Mouse (Mus musculus) cerebellum, postnatal 36 days (tissue): ENCODE results near the gene Gm4869.

ENCODE experiments used
- DNase-seq, 2 experiments: peaks; one replicate each; pipeline ENCODE4 v3.0.0; 2021 to 2022; ENCODE audit warnings: mixed read lengths in 2 of 2

Gene Gm4869

DNA sequence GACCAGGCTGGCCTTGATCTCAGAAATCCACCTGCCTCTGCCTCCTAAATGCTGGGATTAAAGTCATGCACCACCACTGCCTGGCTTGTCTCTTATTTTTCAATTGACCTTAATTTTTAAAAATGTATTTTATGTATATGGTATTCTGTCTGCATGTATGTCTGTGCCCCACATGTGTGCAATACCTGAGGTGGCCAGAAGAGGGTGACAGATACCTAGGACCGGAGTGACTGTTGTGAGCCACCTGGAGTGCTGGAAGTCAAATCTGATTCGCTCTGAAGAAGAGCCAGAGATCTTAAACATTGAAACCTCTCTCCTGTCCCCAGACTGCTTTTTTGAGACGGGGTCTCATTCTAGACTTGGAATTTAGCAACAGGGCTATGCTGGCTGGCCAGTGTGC lies 26.9 kb downstream of the Gm4869 start:
- DNase-seq: no peak

DNA sequence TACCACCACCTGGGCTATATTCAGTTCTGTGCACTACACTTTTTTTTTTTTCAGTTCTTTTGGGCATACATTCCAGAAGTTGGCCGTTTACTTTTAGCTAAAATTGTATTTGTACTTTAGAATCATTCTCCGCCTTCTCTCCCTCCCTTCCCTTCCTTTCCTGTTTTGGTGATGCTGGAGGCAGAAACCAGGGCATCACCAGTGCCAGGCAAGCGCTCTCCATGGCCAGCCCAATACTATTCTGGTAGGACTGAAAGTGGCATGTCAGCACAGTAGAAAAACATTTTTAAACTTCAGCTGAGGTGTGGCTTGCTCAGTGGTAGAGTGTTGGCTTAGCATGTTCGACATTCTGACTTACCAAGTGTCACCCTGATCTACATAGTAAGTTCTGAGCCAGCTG lies 36.0 kb downstream of the Gm4869 start:
- no peak for DNase-seq

DNA sequence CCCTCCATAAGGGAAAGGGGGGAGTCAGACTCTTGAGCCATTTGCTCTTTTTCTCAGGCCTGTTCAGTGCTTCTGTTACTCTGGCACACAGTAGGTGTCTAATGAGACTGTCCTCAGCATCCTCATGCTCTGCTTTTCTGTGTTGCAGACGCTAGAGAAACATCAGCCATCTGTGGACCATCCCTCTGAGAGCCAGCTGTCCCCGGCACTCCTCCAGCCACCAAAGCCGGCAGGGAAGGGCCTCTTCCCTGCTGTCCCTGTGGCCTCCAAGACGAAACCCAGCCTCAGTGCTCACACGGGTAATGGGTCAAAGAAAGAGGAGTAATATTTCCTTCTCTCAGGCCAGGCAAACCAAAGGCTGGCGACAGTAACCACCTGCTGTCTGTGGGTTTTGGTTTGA lies 45.7 kb downstream of the Gm4869 start:
- DNase-seq: no peak

DNA sequence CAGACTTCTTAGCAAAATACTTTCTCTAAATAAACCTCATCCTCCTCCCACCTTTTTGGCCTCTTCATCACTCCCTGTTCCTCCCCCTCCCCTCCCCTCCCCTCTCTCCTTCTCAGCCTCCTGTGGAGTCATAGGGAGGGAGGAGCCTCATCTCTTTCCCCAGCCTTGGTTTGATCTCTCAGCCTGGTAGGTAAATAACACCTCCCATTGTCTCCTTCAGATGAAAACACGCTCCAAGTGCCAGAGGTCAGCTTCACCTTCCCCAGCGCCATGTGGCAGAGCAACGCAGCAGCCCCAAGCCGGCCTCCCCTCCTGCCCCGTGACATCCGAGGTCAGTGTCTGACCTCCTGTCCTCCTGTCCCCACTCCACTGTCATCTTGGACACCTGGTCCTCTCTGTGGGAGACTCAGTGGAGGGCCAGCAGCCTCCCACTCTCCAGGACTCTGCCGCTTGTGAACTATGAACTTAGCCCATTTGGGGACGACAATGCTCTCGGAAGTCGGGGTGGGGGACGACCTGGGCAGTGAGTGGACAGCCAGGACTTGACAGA lies 47.3 kb downstream of the Gm4869 start:
- no peak for DNase-seq

DNA sequence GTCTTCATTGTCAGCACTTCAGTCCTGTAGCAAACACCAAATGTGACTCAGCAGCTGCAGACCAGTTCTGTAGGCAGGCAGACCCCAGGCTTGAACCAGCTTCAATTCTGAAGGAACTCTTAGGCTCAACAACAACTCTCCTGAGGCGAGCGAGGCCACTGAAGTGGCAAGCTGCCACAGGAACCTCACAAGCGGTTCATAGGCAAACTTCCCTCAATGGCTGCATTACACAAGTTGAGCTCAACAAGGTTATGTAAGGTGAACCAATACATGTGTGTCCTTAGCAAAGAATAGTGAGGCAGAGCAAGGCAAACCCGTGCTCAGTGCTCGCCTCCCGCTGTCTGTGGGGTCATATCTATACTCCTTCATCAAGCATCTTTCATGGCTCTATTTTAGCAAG lies 52.7 kb downstream of the Gm4869 start:
- DNase-seq: no peak

DNA sequence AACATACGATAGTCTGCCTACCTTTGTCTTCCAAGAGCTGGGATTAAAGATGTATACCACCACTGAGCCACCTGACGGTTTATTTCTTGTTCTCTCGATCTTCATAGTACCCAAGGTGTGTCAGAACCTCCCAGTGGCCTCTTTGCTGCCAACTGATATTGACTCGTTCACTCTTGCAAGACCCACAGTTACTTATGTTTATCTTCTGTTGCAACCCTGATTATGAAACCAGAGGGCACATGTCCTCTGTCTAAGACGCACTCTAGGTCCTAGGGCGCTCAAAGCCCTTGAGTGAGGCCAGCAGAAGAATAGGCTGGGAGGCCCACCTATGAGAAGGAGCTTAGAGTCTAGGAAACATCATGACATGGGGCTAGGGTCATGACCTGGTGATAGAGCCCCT lies 55.3 kb downstream of the Gm4869 start:
- DNase-seq: no peak

DNA sequence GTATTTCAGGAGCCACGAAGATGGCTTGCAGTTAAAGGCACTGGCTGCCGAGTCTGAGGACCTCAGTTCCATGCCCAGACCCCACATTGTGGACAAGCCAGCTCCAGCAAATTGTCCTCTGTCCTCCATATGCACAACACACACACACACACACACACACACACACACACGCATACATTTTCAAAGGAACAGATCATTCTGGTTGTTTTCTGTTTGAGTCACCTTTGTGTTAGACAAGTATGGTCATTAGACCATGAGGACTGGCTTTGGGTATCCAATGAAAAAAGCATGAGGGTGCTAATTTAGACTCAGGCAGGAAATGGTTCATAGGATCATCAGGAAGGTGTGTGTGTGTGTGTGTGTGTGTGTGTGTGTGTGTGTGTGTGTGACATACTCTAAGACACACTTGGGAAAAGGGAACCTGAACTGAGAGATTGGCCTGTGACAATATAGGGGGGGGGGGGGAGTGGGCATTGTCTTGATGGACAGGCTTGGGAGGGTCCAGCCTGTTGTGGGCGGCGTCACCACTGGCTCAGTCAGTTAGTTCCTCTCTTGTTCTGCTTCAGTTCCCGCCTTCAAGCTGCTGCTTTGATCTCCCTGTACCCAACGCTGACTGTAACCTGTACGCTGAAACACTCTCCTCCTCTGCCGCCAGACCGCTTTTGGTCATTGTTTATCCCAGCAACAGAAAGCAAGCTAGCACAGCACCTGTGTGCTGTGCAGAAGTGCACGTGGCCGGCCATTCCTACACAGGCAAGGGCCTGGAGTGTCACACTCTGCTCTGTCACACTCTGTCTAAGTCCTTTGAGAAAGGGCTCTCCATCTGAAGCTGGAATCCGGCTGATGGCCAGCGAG lies 56.8 kb downstream of the Gm4869 start:
- DNase-seq: no peak

DNA sequence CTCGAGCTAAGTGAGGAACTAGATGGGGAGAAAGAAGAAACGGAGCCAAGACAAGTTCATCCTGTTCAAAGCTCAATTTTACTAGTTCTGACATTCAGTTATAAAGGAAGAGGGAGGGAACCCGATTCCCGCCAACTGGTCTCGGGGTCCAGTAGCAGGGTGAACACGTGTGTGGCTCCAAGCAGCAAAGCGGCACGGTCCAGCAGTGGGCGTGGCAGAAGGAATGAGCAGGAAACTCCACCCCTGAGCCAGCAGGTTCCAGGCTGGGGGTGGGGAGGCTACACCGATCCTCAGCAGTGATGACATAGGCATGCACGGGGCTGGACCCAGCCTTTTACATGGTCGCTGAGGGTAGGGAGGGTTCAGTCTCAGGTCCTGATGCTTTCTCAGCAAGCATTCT lies 57.5 kb downstream of the Gm4869 start:
- peak in 1 of 2 experiments; percentile 29 for DNase-seq

DNA sequence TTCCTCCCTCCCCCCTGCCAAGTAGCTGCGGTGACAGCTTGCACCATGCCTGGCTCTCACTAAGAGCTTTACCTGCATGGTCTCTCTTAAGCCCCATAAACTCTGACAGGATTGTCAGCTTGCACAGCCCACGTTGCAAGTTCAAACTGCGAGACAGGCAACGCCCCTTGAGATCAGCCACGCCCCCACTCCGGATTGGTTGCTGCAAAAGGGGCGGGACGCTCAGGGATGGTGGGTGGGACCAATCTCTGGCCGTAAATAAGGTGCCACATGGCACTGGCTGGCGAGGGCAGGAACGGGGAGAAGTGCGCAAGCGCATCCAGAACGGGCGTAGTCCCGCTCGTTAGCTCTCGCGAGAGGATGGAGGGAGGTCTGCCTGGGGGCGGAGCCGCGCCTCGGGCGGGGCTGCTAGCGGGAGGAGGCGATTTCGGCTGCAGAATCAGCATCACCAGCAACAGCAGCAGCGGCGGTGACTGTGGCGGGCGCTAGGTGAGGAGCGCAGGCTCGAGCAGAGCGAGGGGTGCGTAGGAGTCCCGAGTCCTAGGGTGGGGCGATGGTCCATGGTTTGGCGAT lies 59.8 kb downstream of the Gm4869 start, which contains the start of gene Chst12:
Gene Chst12 (plus strand): TSS at position 343 of the 573 bp plus-strand sequence.
- peak; percentile 98 to 99 for DNase-seq

DNA sequence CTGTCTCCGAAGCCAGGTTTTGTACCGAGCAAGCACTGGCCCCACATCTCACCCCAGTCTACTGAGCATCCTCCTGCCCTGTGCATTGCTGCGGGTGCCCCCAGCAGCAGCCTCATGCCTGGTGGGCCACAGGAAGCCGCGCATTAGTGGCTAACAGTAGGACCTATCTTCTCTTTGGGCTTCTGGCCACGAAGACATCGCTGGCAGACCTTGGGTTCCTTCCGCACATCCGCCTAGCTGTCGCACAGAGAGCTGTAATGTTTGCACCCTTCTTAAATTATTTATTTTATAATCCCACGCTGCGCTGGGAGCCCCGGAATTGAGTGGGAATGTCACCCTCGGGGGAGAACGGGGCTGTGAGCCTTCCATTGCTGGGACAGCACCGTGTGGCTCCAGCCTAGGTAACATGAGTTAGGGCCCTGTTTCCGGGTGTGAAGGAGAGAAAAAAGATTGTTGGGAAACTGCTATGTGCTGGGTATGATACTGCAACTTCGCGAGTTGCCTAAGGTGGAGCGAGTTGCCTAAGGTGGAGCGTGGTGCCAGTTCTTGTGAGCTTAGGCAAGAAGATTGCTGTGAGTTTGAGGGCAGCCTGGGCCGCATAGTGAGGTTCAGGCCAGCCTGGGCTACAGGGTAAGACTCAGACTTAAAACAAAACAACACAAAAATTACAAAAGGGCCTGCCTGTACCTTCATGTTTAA lies 60.8 kb downstream of the Gm4869 start:
- no peak for DNase-seq

DNA sequence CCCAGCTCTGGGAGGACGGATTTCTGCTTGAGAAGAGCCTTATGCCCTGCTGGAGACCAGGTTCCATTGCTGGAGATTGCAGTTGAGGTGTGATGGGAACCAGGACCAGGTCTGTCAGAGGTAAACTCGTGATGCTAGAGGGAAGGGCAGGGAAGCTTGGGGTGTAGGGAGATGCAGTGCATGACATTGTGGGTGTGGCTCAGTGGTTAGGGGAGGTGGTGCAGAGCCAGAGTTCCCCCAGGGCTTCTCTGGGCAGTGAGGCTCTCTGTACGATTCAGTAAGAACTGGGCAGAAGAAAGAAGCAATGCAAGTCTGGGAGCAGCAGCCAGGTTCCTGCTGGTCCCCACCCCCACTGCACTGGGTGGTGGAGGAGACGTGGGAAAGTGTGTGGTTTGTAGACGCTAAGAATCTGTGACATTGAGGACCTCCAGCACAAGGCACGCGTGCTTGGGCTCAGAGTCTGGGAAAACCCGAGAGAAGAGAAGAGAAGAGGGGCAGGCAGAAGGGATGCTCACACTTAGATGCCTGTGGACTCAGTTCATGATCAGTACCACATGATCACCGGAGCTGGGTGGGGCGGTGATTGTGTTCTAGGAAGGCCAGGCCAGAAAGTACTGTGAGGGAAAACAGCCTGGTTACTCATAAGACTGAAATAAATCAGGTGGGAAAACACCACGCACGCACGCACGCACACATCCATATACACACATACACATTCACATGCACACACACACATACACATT lies 62.2 kb downstream of the Gm4869 start:
- DNase-seq: no peak

DNA sequence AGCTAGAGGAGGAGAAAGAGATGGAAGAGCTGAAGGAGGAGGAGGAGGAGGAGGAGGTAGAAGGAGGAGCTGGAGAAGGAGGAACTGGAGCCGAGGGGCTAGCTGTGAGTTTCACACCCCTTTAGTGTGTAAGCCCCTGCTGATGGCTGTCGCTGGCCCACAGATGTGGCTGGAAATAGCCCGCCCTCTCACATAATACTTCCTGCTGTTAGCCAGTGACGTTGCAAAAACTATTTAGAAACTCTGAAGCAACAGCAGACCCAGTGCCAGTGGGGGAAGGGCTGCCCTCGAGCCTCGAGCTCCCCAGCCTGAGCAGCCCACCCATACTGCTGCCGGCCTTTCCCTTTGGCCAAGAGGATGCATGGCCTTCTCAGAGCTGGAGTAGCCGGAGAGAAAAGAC lies 63.2 kb downstream of the Gm4869 start:
- DNase-seq: no peak

DNA sequence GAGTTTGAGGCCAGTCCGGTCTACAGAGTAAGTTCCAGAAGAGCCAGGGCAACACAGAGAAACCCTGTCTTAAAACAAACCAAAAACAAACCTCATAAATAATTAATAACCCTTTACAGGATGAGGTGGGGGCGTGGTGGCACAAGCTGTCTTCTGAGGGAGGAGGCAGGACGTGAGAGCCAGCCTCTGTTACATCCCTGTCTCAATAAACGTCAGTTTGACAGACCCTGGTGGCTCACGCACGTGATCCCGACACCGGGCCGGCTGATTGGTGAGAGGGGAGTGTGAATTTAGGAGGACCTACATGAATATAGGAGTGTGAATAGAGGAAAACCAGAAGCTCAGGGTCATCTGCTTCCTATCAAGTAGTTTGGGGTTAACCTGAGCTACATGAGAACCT lies 63.8 kb downstream of the Gm4869 start:
- no peak for DNase-seq

DNA sequence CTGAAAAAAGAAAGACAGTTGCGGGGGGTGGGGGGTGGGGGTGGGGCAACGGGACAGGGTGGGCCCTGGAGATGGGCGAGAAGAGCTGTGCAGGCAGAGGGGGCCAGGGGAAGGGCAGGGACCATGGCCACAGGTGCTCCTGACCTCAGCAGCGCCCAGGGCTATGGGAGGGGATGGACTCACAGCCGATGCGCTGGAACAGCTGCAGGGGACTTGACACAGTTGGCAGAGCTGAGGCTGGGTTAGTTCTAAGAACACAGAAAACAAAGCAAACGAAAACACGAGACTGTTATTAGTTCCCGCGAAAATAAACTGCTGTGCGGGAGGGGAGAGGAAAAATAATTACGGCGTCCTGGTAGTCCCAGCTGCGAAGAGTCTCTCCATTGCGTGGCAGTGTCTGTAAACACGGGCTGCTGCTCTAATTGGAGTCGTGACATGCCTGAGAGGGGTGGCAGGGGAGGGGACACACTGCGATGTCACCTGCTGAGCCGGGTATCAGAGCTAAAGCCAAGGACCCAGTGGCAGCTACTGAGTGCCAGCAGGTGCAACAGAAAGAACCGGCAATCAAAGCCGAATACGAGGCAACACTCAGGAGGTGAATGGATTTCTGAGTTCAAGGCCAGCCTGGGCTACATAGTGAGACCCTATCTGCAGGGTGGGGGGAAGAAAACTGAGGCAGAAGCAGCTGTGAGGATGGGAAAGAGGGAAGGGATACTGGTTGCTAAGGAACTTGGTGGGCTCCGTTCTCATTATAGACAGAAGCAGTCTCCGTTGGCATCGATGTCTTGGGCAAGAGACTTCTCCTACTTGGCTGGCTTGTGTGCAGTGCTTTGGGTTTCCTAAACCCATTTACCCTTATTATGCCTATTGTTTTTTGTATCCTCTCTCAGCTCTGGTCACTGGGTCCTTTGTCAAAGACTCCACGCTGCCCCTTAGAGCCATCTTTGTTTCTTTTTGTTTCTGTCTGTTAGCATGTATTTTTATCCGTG lies 64.9 kb downstream of the Gm4869 start:
- no peak for DNase-seq

DNA sequence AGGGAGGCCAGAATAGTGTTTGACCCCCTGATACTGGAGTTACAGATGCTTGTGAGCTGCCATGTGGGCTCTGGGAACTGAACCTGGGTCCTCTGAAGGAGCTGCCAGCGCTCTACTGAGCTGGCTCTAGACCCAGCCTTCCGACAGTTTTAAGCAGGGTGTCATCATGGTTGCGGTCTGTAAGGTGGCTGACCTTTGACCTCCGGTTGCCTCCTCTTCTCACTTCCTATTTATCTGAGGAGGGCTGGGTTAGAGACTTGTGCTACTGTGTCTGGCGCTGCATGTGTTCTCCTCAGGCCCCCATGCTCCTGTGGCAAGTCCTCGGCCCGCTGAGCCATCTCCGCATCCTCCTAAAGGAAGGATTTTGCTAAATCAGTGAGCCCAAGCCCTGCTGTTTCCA lies 68.5 kb downstream of the Gm4869 start:
- no peak for DNase-seq

DNA sequence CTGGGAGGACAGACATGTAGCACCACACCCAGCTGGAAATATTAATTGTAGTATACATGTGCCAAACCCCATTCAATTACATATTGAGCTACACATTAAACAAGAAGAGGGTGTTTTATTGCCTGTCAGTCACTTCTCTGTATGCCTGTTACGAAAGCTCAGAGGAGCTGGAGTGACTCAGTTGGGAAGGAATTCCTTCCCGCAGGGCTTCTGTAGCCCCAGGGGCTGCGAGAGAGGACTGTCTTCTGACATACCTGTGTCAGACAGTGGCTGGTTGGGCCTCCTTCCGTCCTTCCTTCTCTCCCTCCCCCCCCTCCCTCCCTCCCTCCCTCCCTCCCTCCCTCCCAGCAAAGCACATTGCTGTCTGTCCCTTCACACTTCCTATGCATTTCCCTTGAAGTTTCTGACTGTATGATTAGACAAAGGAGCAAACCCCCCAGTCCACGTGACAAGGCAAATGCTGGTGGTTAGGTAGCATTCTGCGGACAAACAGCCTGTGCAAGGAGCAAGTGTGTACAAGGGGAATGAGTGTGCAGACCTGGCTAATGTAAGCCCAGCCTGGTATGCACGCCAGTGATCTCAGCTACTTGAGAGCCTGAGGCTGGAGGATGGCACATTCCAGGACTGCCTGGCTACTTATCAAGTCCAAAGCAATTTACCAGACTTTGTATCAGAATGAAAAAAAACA lies 69.5 kb downstream of the Gm4869 start:
- DNase-seq: no peak

DNA sequence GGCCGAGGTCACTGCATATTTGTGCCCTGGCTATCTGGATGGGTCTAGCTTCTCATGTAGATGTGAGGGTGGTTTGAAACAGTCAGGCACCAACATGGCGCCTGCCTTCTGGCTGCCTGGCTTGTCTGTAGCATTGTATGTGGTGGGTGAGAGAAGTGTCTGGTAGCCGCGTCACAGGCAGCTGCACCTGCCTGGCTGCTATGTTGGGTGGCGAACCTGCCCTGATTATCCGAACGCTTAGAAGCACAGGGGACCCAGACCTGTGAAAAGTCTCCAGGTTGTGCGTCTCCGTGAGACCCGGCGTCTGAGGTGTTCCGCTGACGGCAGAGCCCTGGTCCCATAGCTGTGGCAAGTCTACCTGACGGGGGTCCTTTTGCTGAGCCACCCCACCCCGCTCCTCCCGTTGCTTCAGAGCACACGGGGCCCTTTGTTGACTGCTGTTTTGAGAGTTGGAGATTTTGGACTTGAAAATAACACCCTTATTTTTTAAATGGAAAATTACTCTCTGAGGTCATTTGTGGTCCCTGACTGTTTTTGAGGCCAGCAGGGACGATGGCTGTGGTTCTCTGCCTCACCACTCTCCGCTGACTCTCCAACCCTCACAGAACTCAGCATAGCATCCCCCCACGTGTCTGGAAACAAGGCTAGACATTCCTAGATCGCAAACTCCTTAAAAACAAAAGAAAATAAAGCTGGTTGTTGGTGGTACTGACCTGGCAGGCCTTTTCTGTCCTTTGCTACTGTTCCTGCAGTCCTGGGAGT lies 71.9 kb downstream of the Gm4869 start:
- no peak for DNase-seq

DNA sequence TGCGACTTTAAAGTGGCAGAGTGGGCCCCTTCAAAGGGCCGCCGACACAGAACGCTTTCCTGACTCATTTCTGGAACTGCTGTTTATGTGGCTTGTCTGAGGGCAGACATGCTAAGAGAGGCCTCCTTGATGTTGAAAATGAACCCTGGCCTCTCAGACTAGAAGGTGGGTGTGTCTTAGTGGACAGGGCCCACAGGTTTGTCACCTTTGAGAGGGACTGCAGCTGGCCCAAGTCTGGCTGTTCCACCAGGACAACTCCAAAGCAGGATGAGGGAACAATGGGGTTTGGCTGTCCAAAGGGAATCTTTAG lies 72.4 kb downstream of the Gm4869 start:
- DNase-seq: no peak

DNA sequence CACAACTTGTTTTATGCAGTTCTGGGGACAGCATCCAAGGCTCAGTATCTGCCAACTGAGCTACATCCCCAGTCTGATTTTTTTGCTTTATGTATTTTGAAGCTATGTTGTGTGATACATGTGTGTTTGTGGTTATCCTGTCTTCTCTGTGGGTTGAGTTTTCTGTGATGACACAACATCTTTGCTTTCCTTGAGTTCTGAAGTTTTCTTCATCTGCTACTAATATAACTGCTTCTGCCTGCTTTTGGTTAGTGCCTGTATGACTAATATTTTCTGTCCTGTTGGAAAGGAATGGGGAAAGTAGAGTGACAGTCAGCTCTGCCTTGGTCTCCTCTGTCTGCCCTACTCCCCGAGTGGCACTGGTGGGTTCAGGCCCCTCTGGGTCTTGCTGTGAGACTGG lies 75.8 kb downstream of the Gm4869 start:
- no peak for DNase-seq

DNA sequence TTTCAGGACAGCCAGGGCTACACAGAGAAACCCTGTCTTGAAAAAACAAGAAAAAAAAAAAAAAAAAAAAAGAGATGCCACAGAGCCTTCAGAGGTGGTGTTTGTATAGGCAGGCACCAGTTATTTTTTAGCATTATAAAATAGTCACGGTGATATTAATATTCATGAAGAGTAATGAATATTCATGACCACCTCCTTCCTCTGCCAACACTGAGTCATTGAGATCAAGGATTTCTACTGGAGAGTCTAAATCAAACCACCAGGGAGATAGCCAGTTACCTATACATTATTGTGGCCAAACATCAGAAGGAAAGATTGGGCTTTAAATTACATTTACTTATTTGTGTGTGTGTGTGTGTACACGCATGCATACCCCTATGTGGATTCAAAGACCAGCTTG lies 81.3 kb downstream of the Gm4869 start:
- no peak for DNase-seq
